Mouse (Mus musculus): ENCODE measurements around the gene Anxa4. TPM values are rescaled to one million over a fixed set of nuclear protein-coding genes. Genes with fewer than 3 reads are reported as not detected.

Anxa4 gene
- 2.0 and 21.6 TPM in 2 replicates for polyA plus RNA-seq (2012; ENCODE audit: insufficient read depth, low replicate concordance)

DNA sequence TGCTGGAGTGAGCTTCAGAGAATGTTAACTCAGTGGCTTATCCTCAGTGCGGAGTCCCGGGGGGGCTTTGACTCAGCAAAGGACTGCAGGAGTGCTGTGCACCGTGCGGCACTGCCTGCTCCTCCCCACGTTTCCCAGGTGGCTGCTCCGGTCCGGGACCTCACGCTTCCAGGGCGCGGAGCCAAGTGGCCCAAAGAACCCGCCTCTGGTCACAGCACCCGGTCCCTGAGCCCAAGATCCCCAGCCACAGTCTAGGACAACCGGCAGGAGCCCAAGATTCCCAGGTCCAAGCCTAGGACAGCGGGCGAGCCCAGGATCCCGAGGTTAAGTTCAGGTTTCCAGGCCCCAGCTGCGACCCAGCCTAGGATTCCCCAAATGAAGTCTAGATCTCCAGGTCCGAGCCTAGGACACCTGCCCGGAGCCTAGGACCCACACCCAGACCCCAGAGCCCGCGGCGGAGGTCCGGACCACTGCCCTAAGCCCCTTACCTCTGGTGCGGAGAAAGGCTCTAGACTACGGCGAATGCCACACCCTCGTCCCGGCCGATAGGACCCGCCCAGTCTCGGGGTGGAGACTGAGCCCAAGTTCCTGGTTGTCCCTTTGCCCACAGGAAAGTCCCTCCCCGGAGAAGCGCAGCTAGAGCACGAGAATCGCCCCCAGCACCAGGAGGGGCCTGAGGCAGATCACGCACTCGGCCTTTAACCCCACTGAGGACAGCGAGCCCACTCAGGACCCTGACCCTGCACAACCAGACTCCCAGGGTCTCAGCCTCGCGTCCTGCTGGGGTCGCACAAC lies at the start of gene Anxa4:
Gene Anxa4 (minus strand): TSS at position 564 of the 795 bp plus-strand sequence.
- no peaks in the 10 kb centered on the region for H3K9me3 ChIP-seq
- peaks cover 22% of the 10 kb centered on the region for H3K27me3 ChIP-seq (replicated peaks)
- H3K4me1 ChIP-seq: peaks cover 27% of the 10 kb centered on the region
- H3K36me3 ChIP-seq (replicated peaks; ENCODE audit: low read length): peaks cover 3% of the 10 kb centered on the region
- peak within 1 kb of the TSS; percentile 92 for H3K4me3 ChIP-seq (replicated peaks)
- TF ChIP-seq FLI1 (IDR thresholded peaks at IDR 0.05; ENCODE audit: low read length) (no peak), GATA1 (IDR thresholded peaks at IDR 0.05; ENCODE audit: borderline replicate concordance, low read length) (no peak)

DNA sequence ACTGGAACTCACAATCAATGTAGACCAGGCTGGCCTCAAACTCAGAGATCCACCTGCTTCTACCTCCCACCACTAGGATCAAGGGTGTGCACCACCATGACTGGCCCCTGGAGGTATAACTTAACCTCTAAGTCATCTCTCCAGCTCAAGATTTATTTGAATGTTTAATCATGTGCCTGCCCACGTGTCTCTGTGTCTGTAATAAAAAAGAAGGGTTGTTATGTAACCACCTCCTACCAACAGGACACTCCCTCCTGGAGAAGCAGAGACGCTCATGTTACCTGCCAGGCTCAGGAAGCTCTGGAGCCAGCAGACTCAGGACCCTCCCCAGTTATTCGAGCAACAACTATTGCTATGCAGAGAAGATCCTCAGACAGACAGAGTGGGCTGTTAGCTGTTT lies 48.6 kb upstream of the Anxa4 start:
- TF ChIP-seq GATA1 (IDR thresholded peaks at IDR 0.05; ENCODE audit: borderline replicate concordance, low read length): no peak
- TF ChIP-seq FLI1 (IDR thresholded peaks at IDR 0.05; ENCODE audit: low read length): no peak
- Histone ChIP-seq H3K4me1 (peaks cover 22% of the 10 kb centered on the region), H3K27me3 (replicated peaks) (peaks cover 4% of the 10 kb centered on the region), H3K36me3 (replicated peaks; ENCODE audit: low read length) (no peaks in the 10 kb centered on the region), H3K4me3 (replicated peaks) (no peak overlapping the region), H3K9me3 (no peaks in the 10 kb centered on the region)

DNA sequence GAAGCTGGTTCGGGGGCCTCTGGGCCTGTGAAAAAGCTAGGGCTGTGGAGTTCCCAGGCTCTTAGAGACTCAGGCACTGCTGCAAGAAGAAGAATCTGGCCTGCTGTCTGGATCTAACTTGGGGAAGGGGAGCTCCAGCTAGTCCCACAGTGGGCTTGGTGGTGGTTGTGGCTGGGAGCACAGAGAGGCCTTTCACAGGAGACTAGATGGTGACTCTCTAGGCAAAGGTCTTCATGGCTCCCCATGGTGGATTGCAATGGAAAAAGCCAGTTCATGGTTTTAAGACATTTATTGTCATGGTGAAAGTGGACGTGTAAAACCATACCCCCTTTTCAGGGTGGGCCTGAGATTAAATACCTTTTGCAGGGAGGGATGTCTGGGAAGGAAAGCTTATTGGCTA lies 45.7 kb upstream of the Anxa4 start:
- no peak for TF ChIP-seq GATA1 (IDR thresholded peaks at IDR 0.05; ENCODE audit: borderline replicate concordance, low read length)
- TF ChIP-seq FLI1 (IDR thresholded peaks at IDR 0.05; ENCODE audit: low read length): no peak
- Histone ChIP-seq H3K4me3 (replicated peaks) (no peak overlapping the region), H3K9me3 (no peaks in the 10 kb centered on the region), H3K4me1 (peaks cover 15% of the 10 kb centered on the region), H3K27me3 (replicated peaks) (peaks cover 2% of the 10 kb centered on the region), H3K36me3 (replicated peaks; ENCODE audit: low read length) (no peaks in the 10 kb centered on the region)

DNA sequence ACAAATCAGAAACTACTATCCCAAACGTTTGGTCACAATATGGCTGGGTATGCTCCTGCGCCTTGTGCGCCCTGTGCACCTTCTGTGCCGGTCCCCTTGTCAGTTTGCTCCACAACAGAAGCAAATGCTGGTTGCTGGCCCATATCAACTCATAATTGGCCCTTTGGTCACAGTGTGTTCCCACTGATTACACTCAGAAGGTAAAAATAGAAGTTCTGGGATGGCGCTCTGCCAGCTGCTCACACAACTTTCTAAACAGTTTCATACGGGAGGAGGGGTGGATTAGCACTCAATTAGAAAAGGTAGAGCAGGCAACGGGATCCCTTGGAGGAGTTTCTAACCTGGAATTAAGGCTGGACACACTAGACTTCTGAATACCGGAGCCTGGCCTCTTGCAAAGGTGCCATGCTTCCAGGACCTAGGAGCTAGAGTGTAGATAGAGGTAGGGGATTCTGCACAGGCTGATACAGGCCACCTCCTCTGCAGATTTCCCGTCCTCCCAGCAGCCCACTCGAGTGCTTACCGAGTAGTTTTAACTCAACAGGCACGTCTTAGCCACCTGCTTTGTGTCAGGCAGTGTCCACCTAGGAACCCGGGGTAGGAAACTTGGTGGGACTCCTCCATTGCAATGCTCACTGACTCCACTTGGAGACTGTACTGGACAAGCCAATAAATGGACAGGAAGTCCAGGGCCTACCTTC lies 39.6 kb upstream of the Anxa4 start:
- Histone ChIP-seq H3K9me3 (0 out of 2 replicates have a peak, but pooled peaks cover 2% of the 10 kb centered on the region), H3K36me3 (replicated peaks; ENCODE audit: low read length) (no peaks in the 10 kb centered on the region), H3K4me3 (replicated peaks) (peak overlapping the region; percentile 53), H3K27me3 (replicated peaks) (no peaks in the 10 kb centered on the region), H3K4me1 (peaks cover 48% of the 10 kb centered on the region)
- no peak for TF ChIP-seq FLI1 (IDR thresholded peaks at IDR 0.05; ENCODE audit: low read length)

DNA sequence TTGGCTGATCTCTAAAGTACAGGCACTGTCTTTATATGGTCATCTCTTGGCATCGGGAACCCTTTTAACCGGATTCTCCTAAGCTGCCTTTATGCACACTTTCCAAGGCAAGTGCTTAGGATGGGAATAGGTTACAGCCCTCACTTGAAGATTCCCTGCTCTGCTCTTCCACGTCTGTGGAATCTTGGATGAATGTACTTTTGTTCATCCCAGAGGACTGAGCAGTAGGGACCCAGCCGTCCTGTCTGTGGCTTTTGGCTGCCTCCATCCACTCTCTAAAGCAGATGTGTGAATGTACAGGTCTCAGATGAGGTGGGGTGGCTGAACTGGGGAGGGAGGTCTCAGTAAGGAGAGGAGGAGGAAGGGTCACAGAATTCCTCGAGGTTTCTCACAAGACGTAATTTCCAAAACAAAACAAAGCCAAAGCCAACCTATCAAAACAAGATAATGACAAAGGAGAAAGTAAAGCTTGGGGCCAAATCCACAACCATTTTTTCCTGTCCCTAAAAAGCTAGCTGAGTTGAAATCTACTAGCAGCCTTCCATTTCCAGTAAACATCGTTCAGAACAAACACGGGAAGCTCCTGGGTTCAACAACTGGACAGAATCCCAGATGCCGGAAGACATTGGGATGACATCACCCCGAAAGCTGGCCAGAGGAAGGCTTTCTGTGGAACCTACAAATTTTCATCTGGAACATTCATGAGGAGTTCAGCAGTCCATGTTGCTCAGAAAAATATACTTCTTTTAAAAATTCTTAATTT lies 37.5 kb upstream of the Anxa4 start:
- Histone ChIP-seq H3K27me3 (replicated peaks) (no peaks in the 10 kb centered on the region), H3K36me3 (replicated peaks; ENCODE audit: low read length) (no peaks in the 10 kb centered on the region)
- TF ChIP-seq FLI1 (IDR thresholded peaks at IDR 0.05; ENCODE audit: low read length) (no peak), GATA1 (IDR thresholded peaks at IDR 0.05; ENCODE audit: borderline replicate concordance, low read length) (no peak)

DNA sequence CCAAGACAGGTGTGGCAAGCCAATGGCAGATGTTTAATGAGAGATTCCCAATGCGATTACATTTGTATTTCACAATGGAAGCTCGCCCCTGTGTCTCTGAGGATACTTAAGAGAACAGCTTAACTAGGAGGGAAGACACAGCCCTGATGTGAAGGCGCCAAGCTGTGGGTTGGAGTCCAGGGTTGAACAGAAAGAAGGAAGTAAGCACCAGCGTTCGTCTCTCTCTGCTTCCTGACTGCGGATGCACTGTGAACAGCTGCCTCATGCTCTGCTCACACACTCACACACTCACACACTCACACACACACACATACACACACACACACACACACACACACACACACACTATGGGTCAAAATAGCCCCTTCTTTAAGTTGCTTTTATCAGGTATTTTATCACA lies 36.4 kb upstream of the Anxa4 start:
- no peak overlapping the region for H3K4me3 ChIP-seq (replicated peaks)
- H3K9me3 ChIP-seq: 0 out of 2 replicates have a peak, but pooled peaks cover 2% of the 10 kb centered on the region
- H3K27me3 ChIP-seq (replicated peaks): no peaks in the 10 kb centered on the region
- H3K4me1 ChIP-seq: peaks cover 67% of the 10 kb centered on the region
- no peaks in the 10 kb centered on the region for H3K36me3 ChIP-seq (replicated peaks; ENCODE audit: low read length)
- TF ChIP-seq FLI1 (IDR thresholded peaks at IDR 0.05; ENCODE audit: low read length) (no peak), GATA1 (IDR thresholded peaks at IDR 0.05; ENCODE audit: borderline replicate concordance, low read length) (no peak)

More for the DNA sequence above, 37.5 kb upstream of the Anxa4 start:
- peaks cover 61% of the 10 kb centered on the region for H3K4me1 ChIP-seq
- H3K9me3 ChIP-seq: 0 out of 2 replicates have a peak, but pooled peaks cover 2% of the 10 kb centered on the region
- H3K4me3 ChIP-seq (replicated peaks): no peak overlapping the region

DNA sequence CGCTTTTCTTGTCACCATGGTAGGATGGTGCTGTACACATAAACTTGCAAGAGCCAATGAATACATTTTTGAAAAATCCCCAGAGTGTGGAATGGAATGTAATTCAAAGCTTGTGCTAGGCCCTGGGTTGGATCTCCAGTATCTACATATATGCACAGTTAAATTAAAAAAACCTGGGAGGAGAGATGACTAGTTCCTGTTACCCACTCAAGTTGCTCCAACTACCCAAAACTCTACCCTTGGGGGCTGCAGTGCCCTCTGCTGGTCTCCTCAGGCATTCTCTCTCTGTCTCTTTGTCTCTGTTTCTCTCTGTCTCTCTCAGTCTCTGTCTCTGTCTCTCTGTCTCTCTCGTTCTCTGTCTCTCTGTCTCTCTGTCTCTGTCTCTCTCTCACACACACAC lies 34.0 kb upstream of the Anxa4 start:
- Histone ChIP-seq H3K4me3 (replicated peaks) (no peak overlapping the region), H3K4me1 (peaks cover 74% of the 10 kb centered on the region), H3K36me3 (replicated peaks; ENCODE audit: low read length) (no peaks in the 10 kb centered on the region), H3K9me3 (0 out of 2 replicates have a peak, but pooled peaks cover 2% of the 10 kb centered on the region), H3K27me3 (replicated peaks) (no peaks in the 10 kb centered on the region)
- TF ChIP-seq GATA1 (IDR thresholded peaks at IDR 0.05; ENCODE audit: borderline replicate concordance, low read length) (no peak), FLI1 (IDR thresholded peaks at IDR 0.05; ENCODE audit: low read length) (no peak)

DNA sequence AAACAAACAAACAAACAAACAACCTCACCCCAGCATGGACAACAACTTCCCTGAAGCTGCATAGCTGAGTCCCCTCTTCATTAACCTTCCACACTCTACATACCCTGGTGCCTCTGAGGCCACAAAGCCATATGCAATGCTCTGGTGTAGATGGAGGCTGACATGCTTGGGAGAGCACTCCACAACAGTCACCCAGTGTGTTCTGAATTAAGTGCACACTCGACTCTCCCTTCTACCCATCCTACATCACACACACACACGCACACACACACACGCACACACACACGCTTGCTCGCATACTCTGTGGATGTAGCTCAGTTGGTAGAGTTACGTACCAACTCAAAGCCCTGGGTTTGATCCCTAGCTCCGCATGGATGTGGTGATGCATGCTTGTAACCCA lies 31.0 kb upstream of the Anxa4 start:
- no peak for TF ChIP-seq GATA1 (IDR thresholded peaks at IDR 0.05; ENCODE audit: borderline replicate concordance, low read length)
- Histone ChIP-seq H3K27me3 (replicated peaks) (peaks cover 2% of the 10 kb centered on the region), H3K9me3 (no peaks in the 10 kb centered on the region), H3K4me3 (replicated peaks) (peak overlapping the region; percentile 4), H3K4me1 (peaks cover 77% of the 10 kb centered on the region), H3K36me3 (replicated peaks; ENCODE audit: low read length) (no peaks in the 10 kb centered on the region)

DNA sequence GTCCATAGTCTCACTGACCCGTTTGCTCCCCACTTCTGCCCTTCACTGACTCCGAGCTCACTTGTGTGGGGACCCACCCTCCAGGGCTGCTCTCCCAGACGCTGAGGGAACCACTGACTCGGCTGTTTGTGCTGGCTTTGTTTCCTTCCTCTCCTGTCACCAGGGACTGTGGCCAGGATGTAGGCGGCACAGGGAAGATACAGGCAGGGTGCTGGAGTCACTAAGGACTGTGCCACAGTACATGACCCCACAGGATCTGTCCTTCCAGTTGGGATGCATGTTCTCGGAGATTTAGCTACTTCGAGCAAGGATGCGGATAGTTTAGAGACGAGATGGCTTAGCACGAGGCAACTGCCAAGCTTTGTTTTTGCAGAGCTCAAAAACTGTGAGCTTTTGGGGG lies 30.4 kb upstream of the Anxa4 start:
- Histone ChIP-seq H3K36me3 (replicated peaks; ENCODE audit: low read length) (no peaks in the 10 kb centered on the region), H3K4me3 (replicated peaks) (peak overlapping the region; percentile 81), H3K27me3 (replicated peaks) (peaks cover 2% of the 10 kb centered on the region), H3K9me3 (no peaks in the 10 kb centered on the region), H3K4me1 (peaks cover 74% of the 10 kb centered on the region)
- TF ChIP-seq GATA1 (IDR thresholded peaks at IDR 0.05; ENCODE audit: borderline replicate concordance, low read length) (no peak), FLI1 (IDR thresholded peaks at IDR 0.05; ENCODE audit: low read length) (no peak)

All from megakaryocyte, embryonic 14.5 days (primary cell).